Mouse (Mus musculus) embryonic facial prominence, embryonic 11.5 days (tissue): ENCODE data around the gene Ankrd52. TPM values are rescaled to one million over a fixed set of nuclear protein-coding genes. Genes with fewer than 3 reads are reported as not detected.
A peak's percentile ranks its signal among the peaks of the same experiment; 100 is the strongest.
"Not testable (repeated sequence)": the region's sequence is repeated elsewhere in the genome, so short reads cannot be mapped to it uniquely, and the experiment has no call there.

Source experiments
- ATAC-seq: fragments of 200-750 bp; cut with Nextera tagmentation; replicated peaks from 2 replicates; pipeline ENCODE4 v1.8.0; 2017; ENCODE audit warnings: low read depth; ENCODE audit not compliant: insufficient number of reproducible peaks, low FRiP score, low TSS enrichment
- DNase-seq: peaks from one replicate; pipeline ENCODE4 v3.0.0-alpha.2; 2015; ENCODE audit warnings: low spot score
- H3K27ac ChIP-seq: fragments of 300-500 bp; sonication (generic); replicated peaks from 2 replicates; pipeline ENCODE4 v1.5.1; 2014; ENCODE audit warnings: mild to moderate bottlenecking, low read depth, low read length, control low read depth
- H3K27me3 ChIP-seq: fragments of 300-500 bp; sonication (generic); 2 replicates; pipeline ENCODE4 v1.6.1; 2014; ENCODE audit warnings: mild to moderate bottlenecking, low read length, moderate library complexity, mixed read lengths; ENCODE audit not compliant: control insufficient read depth, insufficient read depth
- H3K36me3 ChIP-seq: fragments of 300-500 bp; sonication (generic); replicated peaks from 2 replicates; pipeline ENCODE4 v1.6.1; 2014; ENCODE audit warnings: low read depth, mild to moderate bottlenecking, low read length, moderate library complexity, mixed read lengths; ENCODE audit not compliant: control insufficient read depth, insufficient read depth
- H3K4me1 ChIP-seq: fragments of 300-500 bp; sonication (generic); 2 replicates; pipeline ENCODE4 v1.6.1; 2014; ENCODE audit warnings: low read length, mixed read lengths; ENCODE audit not compliant: control insufficient read depth, insufficient read depth
- H3K4me2 ChIP-seq: fragments of 300-500 bp; sonication (generic); 2 replicates; pipeline ENCODE4 v1.6.1; 2014; ENCODE audit warnings: low read depth, mild to moderate bottlenecking, control low read depth, low read length, moderate library complexity
- H3K4me3 ChIP-seq: fragments of 300-500 bp; sonication (generic); 2 replicates; pipeline ENCODE4 v1.5.1; 2014; ENCODE audit warnings: low read depth, low read length, control low read depth
- H3K9ac ChIP-seq: fragments of 300-500 bp; sonication (generic); replicated peaks from 2 replicates; pipeline ENCODE4 v1.6.1; 2014; ENCODE audit warnings: mild to moderate bottlenecking, control low read depth, low read length
- H3K9me3 ChIP-seq: fragments of 300-500 bp; sonication (generic); replicated peaks from 2 replicates; pipeline ENCODE4 v1.6.1; 2016; ENCODE audit warnings: mild to moderate bottlenecking, low read length, inconsistent platforms, mixed read lengths; ENCODE audit not compliant: control insufficient read depth
- WGBS: fragments of 180-500 bp; shearing (Covaris S2); extraction: QIAGEN DNeasy Blood & Tissue Kit; methylation state at CpG from one replicate; pipeline ENCODE4 v1.1.7; 2014; 5-methylcytosine and 5-hydroxymethylcytosine counted together
- polyA plus RNA-seq: library from polyadenylated mRNA; unstranded; fragments of >200 nt; fragmentation: Nextera tagmentation; extraction: Ambion mirVana; gene quantifications from 2 replicates; pipeline ENCODE4 v1.2.1, GENCODE M21; 2014

Gene Ankrd52
- 9.3 and 10.4 TPM in 2 replicates for polyA plus RNA-seq

DNA sequence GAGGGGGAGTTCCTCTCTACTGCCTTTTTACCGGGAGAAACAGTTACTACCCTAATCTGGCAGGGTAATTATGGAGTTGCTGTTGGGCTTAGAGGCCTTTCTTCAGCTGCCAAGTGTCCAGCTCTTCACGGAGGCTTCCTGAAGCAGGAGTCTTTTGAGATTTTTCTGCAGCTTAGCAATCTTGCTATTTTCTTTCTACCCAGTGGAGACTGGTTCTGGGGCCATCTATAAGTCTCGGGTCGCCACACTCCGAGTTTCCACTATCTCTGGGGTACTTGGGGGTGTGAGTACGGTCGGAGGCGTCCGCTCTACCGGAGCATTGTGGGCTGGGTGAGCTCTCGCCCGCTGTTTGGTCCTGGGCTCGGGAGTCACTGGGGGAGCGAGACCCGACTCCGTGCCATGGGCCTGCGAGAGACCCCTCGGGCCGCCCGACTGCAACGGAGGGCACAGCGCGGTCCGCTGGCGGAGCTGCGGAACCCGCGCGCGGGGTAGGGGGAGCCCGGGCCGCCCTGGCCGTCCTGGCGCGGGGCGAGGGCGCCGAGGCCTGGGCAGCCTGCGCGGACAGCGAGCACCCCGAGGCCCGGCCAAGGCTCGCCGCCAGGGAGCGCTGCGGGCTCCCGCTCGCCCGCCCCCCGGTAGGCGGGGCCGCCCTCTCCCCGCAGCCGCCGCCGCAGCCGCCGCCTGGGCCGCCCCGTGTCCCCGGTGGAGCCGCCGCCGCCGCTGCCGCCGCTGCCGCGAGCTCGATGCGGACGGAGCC lies at the start of gene Ankrd52:
Gene Ankrd52 (plus strand): TSS at position 661 of the 757 bp plus-strand sequence.
- under 1% methylated on average over 71 of the region's 73 CpGs for WGBS

DNA sequence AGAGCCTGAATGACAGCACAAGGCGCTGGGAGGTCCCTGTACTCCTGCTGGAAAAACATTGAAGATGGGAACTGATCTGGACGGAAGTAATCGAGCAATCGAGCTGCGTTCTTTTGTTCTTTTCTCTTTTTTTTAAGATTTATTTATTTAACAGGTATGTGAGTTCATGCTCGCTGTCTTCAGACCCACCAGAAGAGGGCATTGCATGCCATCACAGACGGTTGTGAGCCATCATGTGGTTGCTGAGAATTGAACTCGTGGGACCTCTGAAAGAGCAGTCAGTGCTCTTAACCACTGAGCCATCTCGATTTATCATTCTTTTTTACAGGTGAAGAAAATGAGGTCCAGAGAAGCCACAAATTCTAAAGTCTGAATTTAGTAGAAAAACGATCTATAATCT lies 49.3 kb upstream of the Ankrd52 start:
- WGBS: 92% methylated on average over 10 of the region's 10 CpGs
- H3K27me3 ChIP-seq: no peaks in the 10 kb centered on the region
- H3K4me3 ChIP-seq: no peak overlapping the region
- ATAC-seq: no peak
- H3K4me2 ChIP-seq: no peak overlapping the region
- H3K9ac ChIP-seq: no peak overlapping the region
- peaks cover 12% of the 10 kb centered on the region for H3K36me3 ChIP-seq
- no peaks in the 10 kb centered on the region for H3K9me3 ChIP-seq
- no peak for DNase-seq
- no peak overlapping the region for H3K27ac ChIP-seq
- H3K4me1 ChIP-seq: no peaks in the 10 kb centered on the region

More for the DNA sequence above, at the start of gene Ankrd52:
- Histone ChIP-seq H3K36me3 (peaks cover 11% of the 10 kb centered on the region), H3K4me3 (peak within 1 kb of the TSS; percentile 99), H3K9ac (peak within 1 kb of the TSS; percentile 100), H3K27ac (peak within 1 kb of the TSS; percentile 92), H3K4me1 (peaks cover 4% of the 10 kb centered on the region; the same call in 1 of the 2 replicates), H3K27me3 (no peaks in the 10 kb centered on the region), H3K9me3 (no peaks in the 10 kb centered on the region), H3K4me2 (peak within 1 kb of the TSS; percentile 82)
- peak; percentile 91 for ATAC-seq
- peak; percentile 89 for DNase-seq

DNA sequence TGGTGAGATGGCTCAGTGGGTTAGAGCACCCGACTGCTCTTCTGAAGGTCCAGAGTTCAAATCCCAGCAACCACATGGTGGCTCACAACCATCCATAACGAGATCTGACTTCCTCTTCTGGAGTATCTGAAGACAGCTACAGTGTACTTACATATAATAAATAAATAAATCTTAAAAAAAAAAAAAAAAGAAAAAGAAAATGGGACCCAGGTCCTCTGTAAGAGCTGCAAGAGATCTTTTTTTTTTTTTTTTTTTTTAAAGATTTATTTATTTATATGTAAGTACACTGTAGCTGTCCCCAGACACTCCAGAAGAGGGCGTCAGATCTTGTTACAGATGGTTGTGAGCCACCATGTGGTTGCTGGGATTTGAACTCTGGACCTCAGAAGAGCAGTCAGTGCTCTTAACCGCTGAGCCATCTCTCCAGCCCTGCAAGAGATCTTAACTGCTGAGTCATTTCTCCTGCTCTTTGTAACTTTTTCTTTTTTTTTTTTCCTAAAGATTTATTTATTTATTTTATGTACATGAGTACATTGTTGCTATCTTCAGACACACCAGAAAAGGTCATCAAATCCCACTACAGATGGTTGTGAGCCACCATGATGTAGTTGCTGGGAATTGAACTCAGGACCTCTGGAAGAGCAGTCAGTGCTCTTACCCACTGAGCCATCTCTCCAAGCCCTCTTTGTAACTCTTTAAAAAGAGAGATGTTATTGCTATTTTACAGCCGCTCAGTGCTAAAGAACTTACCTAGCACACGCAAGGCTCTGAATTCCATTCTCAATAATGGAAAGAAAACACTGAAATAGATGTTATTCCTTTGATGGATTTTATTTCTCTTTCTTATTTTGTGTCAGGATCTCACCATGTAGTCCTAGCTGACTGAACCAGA lies 44.3 kb upstream of the Ankrd52 start:
- H3K4me1 ChIP-seq, H3K4me2 ChIP-seq, H3K36me3 ChIP-seq, H3K9ac ChIP-seq, H3K27ac ChIP-seq, H3K27me3 ChIP-seq, ATAC-seq, H3K9me3 ChIP-seq, DNase-seq, H3K4me3 ChIP-seq: not testable (repeated sequence)
- 74% methylated on average over 6 of the region's 6 CpGs for WGBS

DNA sequence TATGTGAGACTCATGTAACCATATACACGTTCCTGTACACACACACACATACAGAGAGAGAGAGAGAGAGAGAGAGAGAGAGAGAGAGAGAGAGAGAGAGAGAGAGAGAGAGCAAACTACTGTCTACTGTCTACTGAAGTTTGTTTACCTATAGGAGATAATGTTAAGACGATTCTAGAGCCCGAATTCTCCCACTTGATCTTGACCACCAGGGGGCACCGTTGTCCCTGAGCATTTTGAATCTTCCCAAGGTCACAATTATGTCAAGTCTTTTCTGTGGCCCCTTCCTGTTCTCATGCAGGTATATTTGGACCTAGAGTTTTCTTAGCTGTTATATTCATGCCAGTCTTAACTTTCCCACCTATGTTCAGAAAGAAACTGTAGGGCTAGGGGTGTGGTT lies 41.3 kb upstream of the Ankrd52 start:
- ATAC-seq: no peak
- WGBS: 4% methylated on average over 4 of the region's 4 CpGs
- H3K4me1 ChIP-seq: no peaks in the 10 kb centered on the region

DNA sequence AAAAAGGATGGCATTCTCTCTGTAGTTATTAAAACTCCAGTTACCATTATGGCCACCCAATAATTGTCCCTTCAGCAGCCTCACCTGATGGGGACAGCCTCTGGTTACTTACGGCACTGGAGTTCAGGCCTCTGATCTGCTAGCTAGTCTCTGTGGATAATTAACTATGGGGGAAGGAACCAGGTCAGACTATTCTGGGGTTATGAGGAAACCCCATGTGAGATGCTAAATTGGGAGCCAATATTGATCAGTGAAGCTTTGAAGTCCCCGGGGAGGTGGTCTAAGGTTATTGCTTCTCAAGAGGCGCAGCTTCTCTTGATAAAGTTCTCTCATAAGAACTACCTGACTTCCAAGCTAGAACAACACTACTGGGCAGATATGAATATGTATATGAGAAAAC lies 40.7 kb upstream of the Ankrd52 start:
- ATAC-seq (no peak), DNase-seq (no peak)
- no peaks in the 10 kb centered on the region for H3K4me1 ChIP-seq
- no peak overlapping the region for H3K9ac ChIP-seq
- no peaks in the 10 kb centered on the region for H3K9me3 ChIP-seq
- no peaks in the 10 kb centered on the region for H3K27me3 ChIP-seq
- no peak overlapping the region for H3K4me3 ChIP-seq
- no peak overlapping the region for H3K4me2 ChIP-seq
- H3K36me3 ChIP-seq: no peaks in the 10 kb centered on the region
- 94% methylated on average over 3 of the region's 3 CpGs for WGBS
- no peak overlapping the region for H3K27ac ChIP-seq

More for the DNA sequence above, 41.3 kb upstream of the Ankrd52 start:
- Histone ChIP-seq H3K9ac (no peak overlapping the region), H3K36me3 (no peaks in the 10 kb centered on the region), H3K4me3 (no peak overlapping the region), H3K27me3 (no peaks in the 10 kb centered on the region), H3K27ac (no peak overlapping the region), H3K9me3 (no peaks in the 10 kb centered on the region), H3K4me2 (no peak overlapping the region)
- DNase-seq: peak; percentile 82

DNA sequence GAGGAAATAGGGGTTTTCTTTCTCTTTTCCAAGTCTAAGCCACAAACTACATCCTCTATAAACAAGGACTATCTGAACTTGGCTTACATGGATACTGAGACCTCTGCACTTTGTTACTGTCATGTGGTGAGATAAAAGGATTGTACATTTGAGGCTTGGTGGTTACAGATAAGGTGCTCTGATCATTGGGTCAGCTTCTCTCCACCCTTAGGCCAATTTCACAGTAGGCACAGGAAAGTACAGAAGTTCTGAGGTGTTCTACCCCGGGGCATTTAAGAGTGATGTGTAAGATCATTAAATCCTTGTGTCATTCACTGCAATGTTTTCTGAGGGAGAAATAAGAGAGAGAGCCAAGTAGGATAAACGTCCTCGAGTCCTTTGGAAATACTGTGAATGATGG lies 40.3 kb upstream of the Ankrd52 start:
- peak overlapping the region; percentile 32; the same call in 1 of the 2 replicates for H3K4me2 ChIP-seq
- ATAC-seq: no peak
- peak overlapping the region; percentile 86; the same call in 1 of the 2 replicates for H3K4me3 ChIP-seq
- no peak for DNase-seq
- H3K36me3 ChIP-seq: no peaks in the 10 kb centered on the region
- H3K27ac ChIP-seq: no peak overlapping the region
- no peak overlapping the region; the same call in 1 of the 2 replicates for H3K9ac ChIP-seq
- no peaks in the 10 kb centered on the region for H3K27me3 ChIP-seq
- no peaks in the 10 kb centered on the region for H3K4me1 ChIP-seq
- no peaks in the 10 kb centered on the region for H3K9me3 ChIP-seq
- 80% methylated on average over 3 of the region's 3 CpGs for WGBS

DNA sequence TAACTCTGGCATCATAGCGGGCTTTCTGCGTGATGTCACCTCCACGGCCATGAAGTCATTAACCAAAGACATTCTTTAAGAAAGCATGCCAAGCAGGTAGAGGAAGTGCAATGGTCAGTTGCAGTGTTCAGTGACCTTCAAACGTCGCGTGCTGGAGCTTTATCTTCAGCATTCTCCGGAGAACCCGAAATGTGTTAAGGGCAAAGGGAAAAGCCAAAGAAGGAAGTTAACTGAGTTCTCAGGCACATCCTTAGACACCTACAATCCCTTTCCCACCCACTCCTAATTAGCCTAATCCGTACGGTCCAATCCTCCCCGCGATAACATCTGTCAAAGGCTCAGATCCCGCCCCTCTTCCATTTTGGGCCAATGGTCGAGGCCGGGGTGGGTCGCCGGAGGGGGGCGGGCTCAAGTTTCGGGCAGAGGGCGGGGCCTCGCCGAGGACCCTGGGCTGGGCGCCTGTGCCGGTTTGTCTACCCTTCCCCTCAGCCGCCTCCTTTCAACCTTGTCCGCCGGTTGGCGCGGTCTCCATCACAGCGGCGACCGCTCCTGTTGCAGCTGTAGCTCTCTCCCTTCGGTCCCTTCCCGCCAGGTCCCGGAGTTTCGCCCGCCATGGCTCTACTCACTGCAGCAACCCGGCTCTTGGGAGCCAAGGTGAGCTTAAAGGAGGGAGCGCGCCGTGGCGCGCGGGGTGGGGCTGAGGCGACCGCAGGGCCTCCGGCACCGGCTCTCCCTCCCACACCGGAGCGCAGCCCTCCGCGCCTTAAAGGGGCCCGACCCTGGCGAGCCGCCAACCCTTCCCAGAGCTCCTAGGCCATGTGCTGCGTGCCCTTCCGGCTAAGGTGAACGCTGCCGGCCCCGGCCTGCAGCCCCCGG lies 39.4 kb upstream of the Ankrd52 start, which contains the start of gene Cs:
Gene Cs (plus strand): TSS at position 429 of the 876 bp plus-strand sequence.
- DNase-seq: peak; percentile 98
- WGBS: under 1% methylated on average over 61 of the region's 61 CpGs

More for the DNA sequence above, 39.4 kb upstream of the Ankrd52 start, which contains the start of gene Cs:
- Histone ChIP-seq H3K4me2 (peak within 1 kb of the TSS; percentile 66), H3K4me1 (no peaks in the 10 kb centered on the region), H3K36me3 (no peaks in the 10 kb centered on the region), H3K4me3 (peak within 1 kb of the TSS; percentile 86), H3K27me3 (no peaks in the 10 kb centered on the region), H3K27ac (peak within 1 kb of the TSS; percentile 89), H3K9ac (peak within 1 kb of the TSS; percentile 85), H3K9me3 (no peaks in the 10 kb centered on the region)
- peak; percentile 97 for ATAC-seq
